Mouse (Mus musculus): Measurements from ENCODE around the gene Gm9573. TPM values are rescaled to one million over a fixed set of nuclear protein-coding genes. Genes with fewer than 3 reads are reported as not detected.
A peak's percentile ranks its signal among the peaks of the same experiment; 100 is the strongest.

Gm9573 gene
- polyA plus RNA-seq (2014; fragmentation: Nextera tagmentation; extraction: Ambion mirVana), result not detected in 2 replicates

DNA sequence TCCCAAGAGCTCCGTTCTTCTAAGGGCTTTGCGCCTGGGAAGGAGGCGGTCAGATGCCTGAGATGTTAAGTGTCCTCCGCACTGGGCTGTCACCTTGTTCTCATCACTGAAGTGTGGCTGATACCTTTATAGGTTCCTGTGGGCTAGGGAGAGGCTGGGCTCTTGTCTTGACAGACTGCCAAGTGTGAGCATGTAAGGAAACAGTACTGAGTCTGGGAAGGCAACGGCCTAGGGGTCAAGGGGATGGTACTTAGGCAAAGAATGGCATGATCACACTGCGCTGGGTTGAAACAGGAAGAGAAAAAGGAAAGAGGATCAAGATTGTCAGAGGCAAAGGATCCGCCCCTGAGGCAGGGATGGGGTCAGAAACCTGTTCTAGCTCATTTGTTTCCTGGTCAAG lies at the start of gene Gm9573:
TSS of gene Gm9573 (minus strand) at position 101 of the 400 bp plus-strand sequence.
- H3K4me1 ChIP-seq (replicated peaks; ENCODE audit: control insufficient read depth, insufficient read depth, low read length), result no peaks in the 10 kb centered on the region
- ATAC-seq (replicated peaks; ENCODE audit: low FRiP score, low TSS enrichment, low read depth) (no peak), DNase-seq (ENCODE audit: low spot score) (no peak)
- no peak within 1 kb of the TSS for H3K27ac ChIP-seq (ENCODE audit: low read depth)
- no peak within 1 kb of the TSS for H3K9ac ChIP-seq (ENCODE audit: low read length)
- no peak within 1 kb of the TSS for H3K4me2 ChIP-seq (ENCODE audit: low read length)
- no peaks in the 10 kb centered on the region for H3K9me3 ChIP-seq (ENCODE audit: control insufficient read depth, low read length)
- H3K27me3 ChIP-seq (replicated peaks; ENCODE audit: control insufficient read depth, insufficient read depth, low read length), result no peaks in the 10 kb centered on the region
- H3K36me3 ChIP-seq (ENCODE audit: control insufficient read depth, insufficient read depth, low read length), result no peaks in the 10 kb centered on the region
- H3K4me3 ChIP-seq (ENCODE audit: low read depth, low read length), result no peak within 1 kb of the TSS
- WGBS, result 85% methylated on average over 7 of the region's 7 CpGs

DNA sequence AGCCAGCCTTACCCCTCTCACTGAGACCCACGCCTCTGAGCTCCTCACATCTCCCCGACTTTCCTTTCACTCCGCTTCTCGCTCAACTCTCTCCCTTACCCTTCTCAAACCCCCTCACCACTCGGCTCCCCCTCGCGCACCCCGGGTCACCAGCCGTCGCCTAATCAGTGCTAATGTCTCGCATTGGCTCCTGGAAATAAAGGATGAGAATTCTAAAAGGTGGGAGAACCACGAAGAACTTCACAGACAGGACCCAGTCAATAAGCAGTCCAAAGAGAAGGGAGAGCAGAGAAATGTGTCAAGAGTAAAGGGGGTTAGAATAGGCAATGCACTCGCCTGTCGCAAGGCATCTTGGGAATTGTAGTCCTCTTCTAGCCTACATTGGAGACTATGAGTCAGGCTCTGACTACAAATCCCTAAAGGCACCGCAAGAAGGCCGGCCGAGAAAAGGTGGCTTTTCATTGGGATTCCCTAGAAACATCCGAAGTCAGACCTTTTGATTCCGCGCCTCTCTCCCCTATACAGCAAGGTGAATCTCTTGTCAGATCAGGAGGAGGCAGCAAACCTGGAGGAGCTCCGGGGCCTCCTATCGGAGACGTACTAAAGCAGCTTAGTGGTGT lies 47.1 kb upstream of the Gm9573 start, which contains the start of gene Gtf2h4:
TSS of gene Gtf2h4 (minus strand) at position 324 of the 620 bp plus-strand sequence.
- no peaks in the 10 kb centered on the region for H3K9me3 ChIP-seq (ENCODE audit: control insufficient read depth, low read length)
- peak within 1 kb of the TSS; percentile 67 for H3K4me2 ChIP-seq (ENCODE audit: low read length)
- DNase-seq (ENCODE audit: low spot score), result peak; percentile 86
- 1% methylated on average over 23 of the region's 23 CpGs for WGBS
- H3K4me1 ChIP-seq (replicated peaks; ENCODE audit: control insufficient read depth, insufficient read depth, low read length), result peaks cover 8% of the 10 kb centered on the region
- H3K36me3 ChIP-seq (ENCODE audit: control insufficient read depth, insufficient read depth, low read length), result peaks cover 25% of the 10 kb centered on the region
- H3K27ac ChIP-seq (ENCODE audit: low read depth), result no peak within 1 kb of the TSS
- no peaks in the 10 kb centered on the region for H3K27me3 ChIP-seq (replicated peaks; ENCODE audit: control insufficient read depth, insufficient read depth, low read length)
- ATAC-seq (replicated peaks; ENCODE audit: low FRiP score, low TSS enrichment, low read depth), result peak; percentile 92
- H3K4me3 ChIP-seq (ENCODE audit: low read depth, low read length), result peak within 1 kb of the TSS; percentile 87
- H3K9ac ChIP-seq (ENCODE audit: low read length), result peak within 1 kb of the TSS; percentile 90

DNA sequence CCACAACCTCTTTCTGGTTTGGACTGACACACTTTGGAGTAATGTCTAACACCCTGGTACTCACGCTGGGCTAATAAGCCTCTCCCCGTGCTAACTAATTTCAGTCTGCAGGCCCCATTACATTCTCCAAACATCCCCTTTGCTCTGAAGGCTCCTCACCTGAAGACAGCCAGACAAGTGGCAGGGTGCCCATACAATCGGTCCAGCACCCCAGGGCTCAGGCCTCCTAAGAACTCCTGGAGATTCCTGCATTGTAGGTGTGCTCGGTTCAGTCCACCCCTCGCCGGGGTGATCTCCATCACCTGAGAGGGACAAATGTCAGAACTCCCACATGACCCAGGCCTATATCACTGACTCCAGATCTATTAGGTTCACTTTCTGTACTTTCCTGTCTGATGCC lies 46.1 kb upstream of the Gm9573 start:
- ATAC-seq (replicated peaks; ENCODE audit: low FRiP score, low TSS enrichment, low read depth), result no peak
- 86% methylated on average over 6 of the region's 6 CpGs for WGBS
- Histone ChIP-seq H3K36me3 (ENCODE audit: control insufficient read depth, insufficient read depth, low read length) (peaks cover 25% of the 10 kb centered on the region), H3K4me3 (ENCODE audit: low read depth, low read length) (no peak overlapping the region), H3K27ac (ENCODE audit: low read depth) (no peak overlapping the region), H3K4me1 (replicated peaks; ENCODE audit: control insufficient read depth, insufficient read depth, low read length) (peaks cover 12% of the 10 kb centered on the region), H3K9ac (ENCODE audit: low read length) (no peak overlapping the region), H3K27me3 (replicated peaks; ENCODE audit: control insufficient read depth, insufficient read depth, low read length) (no peaks in the 10 kb centered on the region), H3K4me2 (ENCODE audit: low read length) (peak overlapping the region; percentile 67), H3K9me3 (ENCODE audit: control insufficient read depth, low read length) (no peaks in the 10 kb centered on the region)
- DNase-seq (ENCODE audit: low spot score), result no peak

DNA sequence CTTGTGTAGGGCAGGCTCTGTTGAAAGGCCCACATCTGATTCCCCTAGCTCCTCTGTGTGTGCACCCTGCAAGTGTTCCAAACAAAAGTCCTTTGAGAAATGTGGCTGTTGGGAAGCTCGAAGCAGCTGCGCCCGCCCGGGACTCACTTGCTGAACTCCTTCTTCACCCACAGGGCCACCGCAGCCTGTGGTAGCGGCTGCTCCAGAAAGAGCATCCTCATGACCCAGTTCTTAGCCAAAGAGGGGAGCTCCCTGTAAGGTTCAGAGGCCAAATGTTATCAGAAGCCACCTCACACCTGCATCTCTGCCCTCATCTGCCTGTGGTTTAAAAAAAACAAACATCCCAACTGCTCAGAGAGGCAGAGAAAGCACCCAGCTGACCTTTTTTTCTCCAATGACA lies 45.4 kb upstream of the Gm9573 start:
- Histone ChIP-seq H3K4me1 (replicated peaks; ENCODE audit: control insufficient read depth, insufficient read depth, low read length) (peaks cover 12% of the 10 kb centered on the region), H3K4me2 (ENCODE audit: low read length) (no peak overlapping the region), H3K4me3 (ENCODE audit: low read depth, low read length) (no peak overlapping the region), H3K9ac (ENCODE audit: low read length) (no peak overlapping the region), H3K36me3 (ENCODE audit: control insufficient read depth, insufficient read depth, low read length) (peaks cover 25% of the 10 kb centered on the region), H3K9me3 (ENCODE audit: control insufficient read depth, low read length) (no peaks in the 10 kb centered on the region), H3K27ac (ENCODE audit: low read depth) (no peak overlapping the region), H3K27me3 (replicated peaks; ENCODE audit: control insufficient read depth, insufficient read depth, low read length) (no peaks in the 10 kb centered on the region)
- DNase-seq (ENCODE audit: low spot score) (no peak), ATAC-seq (replicated peaks; ENCODE audit: low FRiP score, low TSS enrichment, low read depth) (no peak)
- 86% methylated on average over 6 of the region's 6 CpGs for WGBS

DNA sequence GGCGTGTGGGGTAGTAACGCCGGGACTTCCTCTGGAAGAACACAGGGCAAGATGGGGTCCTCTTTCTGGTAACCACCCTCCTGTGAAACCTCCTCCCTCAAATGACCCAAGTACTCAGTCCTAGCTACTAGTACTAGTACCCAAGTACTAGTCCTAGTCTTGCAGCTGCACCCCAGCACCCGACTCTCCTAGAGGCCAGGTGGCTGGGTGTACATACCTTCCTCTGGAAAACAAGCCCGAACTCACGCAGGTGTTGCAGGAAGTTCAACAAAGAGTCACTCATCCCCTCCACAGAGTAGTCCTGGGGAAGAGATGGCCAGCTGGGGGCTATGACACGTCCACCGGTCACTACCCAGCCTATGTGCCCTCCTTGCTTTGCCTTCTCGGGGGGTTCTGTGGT lies 43.3 kb upstream of the Gm9573 start:
- Histone ChIP-seq H3K9me3 (ENCODE audit: control insufficient read depth, low read length) (no peaks in the 10 kb centered on the region), H3K36me3 (ENCODE audit: control insufficient read depth, insufficient read depth, low read length) (peaks cover 27% of the 10 kb centered on the region), H3K4me1 (replicated peaks; ENCODE audit: control insufficient read depth, insufficient read depth, low read length) (peaks cover 16% of the 10 kb centered on the region), H3K9ac (ENCODE audit: low read length) (no peak overlapping the region), H3K27ac (ENCODE audit: low read depth) (no peak overlapping the region), H3K27me3 (replicated peaks; ENCODE audit: control insufficient read depth, insufficient read depth, low read length) (no peaks in the 10 kb centered on the region), H3K4me3 (ENCODE audit: low read depth, low read length) (no peak overlapping the region), H3K4me2 (ENCODE audit: low read length) (no peak overlapping the region)
- 93% methylated on average over 9 of the region's 9 CpGs for WGBS
- no peak for DNase-seq (ENCODE audit: low spot score)
- no peak for ATAC-seq (replicated peaks; ENCODE audit: low FRiP score, low TSS enrichment, low read depth)

DNA sequence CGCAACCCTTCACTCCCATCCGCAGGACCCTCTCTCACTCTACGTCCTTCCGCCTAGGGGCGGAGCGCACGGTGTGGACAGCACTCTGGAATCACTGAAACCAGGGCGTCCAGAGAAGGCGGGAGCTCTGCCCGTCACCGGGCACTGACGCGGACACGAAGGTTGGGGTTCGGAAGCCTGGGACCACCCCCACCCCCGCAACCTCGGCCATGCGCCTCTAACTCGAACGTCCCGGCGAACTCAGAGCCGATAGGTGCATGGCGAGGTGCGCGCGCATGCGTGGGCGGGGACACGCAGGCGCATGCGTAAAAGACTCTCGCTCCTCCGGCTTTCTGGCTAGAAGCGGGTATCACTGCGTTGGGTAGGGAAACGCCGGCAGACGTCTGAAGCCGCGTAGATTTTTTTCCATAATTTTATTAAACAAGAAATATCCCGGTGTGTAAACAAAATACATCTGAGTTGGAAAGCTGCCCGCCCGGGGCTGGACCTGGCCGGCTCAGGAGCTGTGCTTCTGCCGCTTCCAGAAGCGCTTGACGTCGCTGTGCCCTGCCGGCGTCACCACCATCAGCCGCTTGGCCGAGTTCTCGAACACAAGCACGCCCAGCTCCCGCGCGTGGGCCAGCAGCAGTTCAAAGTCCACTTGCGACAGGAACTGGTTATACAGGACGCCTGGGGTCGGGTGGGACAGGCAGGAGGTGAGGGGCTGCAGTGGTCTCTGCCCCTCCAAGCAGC lies 41.1 kb upstream of the Gm9573 start, which contains the start of gene Vars2:
TSS of gene Vars2 (minus strand) at position 259 of the 732 bp plus-strand sequence.
- whole genome bisulfite sequencing, result under 1% methylated on average over 61 of the region's 61 CpGs
- ATAC-seq (replicated peaks; ENCODE audit: low FRiP score, low TSS enrichment, low read depth), result peak; percentile 84
- H3K9ac ChIP-seq (ENCODE audit: low read length), result peak within 1 kb of the TSS; percentile 86

DNA sequence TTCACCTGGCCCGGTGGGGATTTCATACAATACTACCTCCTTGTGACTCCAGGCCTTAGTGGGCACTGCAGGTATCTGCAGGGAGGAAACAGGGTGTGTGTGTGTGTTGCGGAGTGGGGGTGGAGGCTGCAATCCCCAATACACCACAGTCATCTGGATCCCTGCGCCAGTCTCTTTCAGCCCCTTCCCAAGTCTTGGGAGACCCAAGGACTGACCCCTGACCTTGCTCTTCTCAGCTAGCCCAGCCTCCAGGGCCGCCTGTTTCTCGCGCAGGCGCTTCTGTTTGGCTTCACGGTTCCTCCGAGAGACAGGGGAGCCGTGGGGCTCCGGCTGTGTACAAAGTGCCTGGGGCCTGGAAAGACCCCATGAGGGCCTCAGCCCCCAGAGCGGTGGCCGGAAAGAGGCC lies 40.4 kb upstream of the Gm9573 start:
- no peak for DNase-seq (ENCODE audit: low spot score)
- 2% methylated on average over 13 of the region's 13 CpGs for WGBS
- Histone ChIP-seq H3K4me1 (replicated peaks; ENCODE audit: control insufficient read depth, insufficient read depth, low read length) (peaks cover 8% of the 10 kb centered on the region), H3K27me3 (replicated peaks; ENCODE audit: control insufficient read depth, insufficient read depth, low read length) (no peaks in the 10 kb centered on the region), H3K27ac (ENCODE audit: low read depth) (peak overlapping the region; percentile 76), H3K4me3 (ENCODE audit: low read depth, low read length) (peak overlapping the region; percentile 82), H3K4me2 (ENCODE audit: low read length) (peak overlapping the region; percentile 96), H3K9ac (ENCODE audit: low read length) (peak overlapping the region; percentile 86), H3K36me3 (ENCODE audit: control insufficient read depth, insufficient read depth, low read length) (peaks cover 46% of the 10 kb centered on the region), H3K9me3 (ENCODE audit: control insufficient read depth, low read length) (no peaks in the 10 kb centered on the region)
- ATAC-seq (replicated peaks; ENCODE audit: low FRiP score, low TSS enrichment, low read depth), result peak; percentile 44; the same call in 1 of the 2 replicates

More for the DNA sequence above, 41.1 kb upstream of the Gm9573 start, which contains the start of gene Vars2:
- Histone ChIP-seq H3K4me3 (ENCODE audit: low read depth, low read length) (peak within 1 kb of the TSS; percentile 82), H3K4me1 (replicated peaks; ENCODE audit: control insufficient read depth, insufficient read depth, low read length) (peaks cover 8% of the 10 kb centered on the region), H3K27ac (ENCODE audit: low read depth) (peak within 1 kb of the TSS; percentile 76), H3K9me3 (ENCODE audit: control insufficient read depth, low read length) (no peaks in the 10 kb centered on the region), H3K27me3 (replicated peaks; ENCODE audit: control insufficient read depth, insufficient read depth, low read length) (no peaks in the 10 kb centered on the region), H3K36me3 (ENCODE audit: control insufficient read depth, insufficient read depth, low read length) (peaks cover 45% of the 10 kb centered on the region), H3K4me2 (ENCODE audit: low read length) (peak within 1 kb of the TSS; percentile 96)
- DNase-seq (ENCODE audit: low spot score), result peak; percentile 99

DNA sequence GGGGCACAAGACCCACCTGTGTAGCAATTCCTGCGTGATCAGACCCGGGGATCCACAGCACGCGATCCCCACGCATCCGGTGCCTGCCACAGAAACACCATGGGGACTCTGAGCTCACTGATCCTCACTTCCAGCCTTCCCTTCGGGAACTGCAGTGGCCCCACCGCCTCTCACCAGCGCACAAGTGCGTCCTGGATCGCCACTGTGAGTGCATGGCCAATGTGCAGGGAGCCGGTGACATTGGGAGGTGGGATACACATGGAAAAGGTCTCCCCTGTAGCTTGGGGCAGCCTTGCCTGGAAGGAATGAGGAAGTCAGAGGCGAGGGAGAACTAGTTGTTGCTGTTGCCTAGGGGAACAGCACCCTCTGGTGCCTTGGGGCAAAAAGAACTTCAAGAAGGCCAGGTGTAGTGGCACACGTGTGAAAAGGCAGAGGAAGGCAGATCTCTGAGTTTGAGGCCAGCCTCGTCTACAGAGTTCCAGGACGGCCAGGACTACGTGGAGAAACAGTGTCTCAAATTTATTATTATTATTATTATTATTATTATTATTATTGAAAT lies 39.6 kb upstream of the Gm9573 start:
- DNase-seq (ENCODE audit: low spot score) (no peak), ATAC-seq (replicated peaks; ENCODE audit: low FRiP score, low TSS enrichment, low read depth) (peak; percentile 25; the same call in 1 of the 2 replicates)
- no peaks in the 10 kb centered on the region for H3K27me3 ChIP-seq (replicated peaks; ENCODE audit: control insufficient read depth, insufficient read depth, low read length)
- no peaks in the 10 kb centered on the region for H3K9me3 ChIP-seq (ENCODE audit: control insufficient read depth, low read length)
- H3K4me3 ChIP-seq (ENCODE audit: low read depth, low read length), result no peak overlapping the region
- no peak overlapping the region for H3K27ac ChIP-seq (ENCODE audit: low read depth)
- no peak overlapping the region for H3K9ac ChIP-seq (ENCODE audit: low read length)
- WGBS, result 73% methylated on average over 17 of the region's 17 CpGs
- peaks cover 46% of the 10 kb centered on the region for H3K36me3 ChIP-seq (ENCODE audit: control insufficient read depth, insufficient read depth, low read length)
- no peak overlapping the region for H3K4me2 ChIP-seq (ENCODE audit: low read length)
- peaks cover 8% of the 10 kb centered on the region for H3K4me1 ChIP-seq (replicated peaks; ENCODE audit: control insufficient read depth, insufficient read depth, low read length)
